Mouse (Mus musculus): Measurements from ENCODE around the gene Slc22a23. TPM values are rescaled to one million over a fixed set of nuclear protein-coding genes. Genes with fewer than 3 reads are reported as not detected.
"Not testable (repeated sequence)": the region's sequence is repeated elsewhere in the genome, so short reads cannot be mapped to it uniquely, and the experiment has no call there.

Gene Slc22a23
- 1 to 10 TPM; 7.9 to 8.6 TPM for total RNA-seq (2021)
- long read RNA-seq, experiment 1, full-length matches to known transcripts, result 1 of 1 reads
- long read RNA-seq, experiment 1, partial matches to known transcripts, result 0 of 1 reads
- long read RNA-seq, experiment 1, other reads (novel, unspliced or antisense), result 0 of 1 reads
- long read RNA-seq, experiment 2, partial matches to known transcripts, result 3 of 7 reads
- long read RNA-seq, experiment 2, other reads (novel, unspliced or antisense), result 4 of 7 reads

DNA sequence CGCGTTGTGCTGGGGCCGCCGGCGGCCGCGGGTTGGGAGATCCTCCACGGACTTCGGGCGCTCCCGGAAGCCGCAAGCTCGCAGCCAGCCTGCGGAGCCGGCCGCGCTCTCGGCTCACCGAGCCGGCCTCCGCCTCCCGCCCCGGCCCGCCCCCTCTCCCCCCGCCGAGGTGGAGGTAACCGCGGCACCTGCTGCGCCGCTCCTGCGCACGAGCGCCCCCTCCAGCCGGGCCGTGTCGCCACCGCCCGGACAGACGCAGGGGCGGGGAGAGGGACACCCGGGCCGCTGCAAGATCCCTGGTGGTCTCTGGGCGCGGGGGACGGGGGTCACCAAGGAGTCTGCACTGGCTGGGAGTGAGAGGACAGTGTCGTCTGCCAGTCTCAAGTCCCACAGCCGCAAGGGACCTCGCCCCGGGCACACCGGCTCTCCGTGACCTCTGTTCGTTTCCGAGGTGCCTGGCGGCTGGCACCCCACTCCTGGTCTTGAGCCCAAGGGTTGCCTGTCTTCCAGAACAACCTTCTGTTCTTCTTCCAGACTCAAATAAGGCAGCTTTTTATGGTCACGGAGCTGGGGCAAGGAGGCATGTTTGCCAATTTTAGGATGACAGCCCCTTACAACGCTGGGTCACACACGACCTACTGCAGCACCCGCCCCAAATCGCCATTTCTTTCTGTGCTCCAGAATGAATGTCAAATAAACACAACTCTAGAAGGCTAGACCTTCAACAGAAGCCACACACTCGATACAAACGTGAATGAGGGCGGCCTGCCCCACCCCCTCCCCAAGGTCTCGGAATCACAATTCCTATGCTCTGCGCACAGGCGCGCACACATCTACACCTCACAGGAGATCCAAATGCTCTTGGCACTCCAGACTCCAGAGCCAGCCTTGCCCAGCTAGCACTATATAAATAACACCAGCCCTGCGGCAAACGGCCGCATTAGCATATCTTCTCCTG, at the start of gene Slc22a23:
Slc22a23 (minus strand) TSS at position 55 of the 958 bp plus-strand sequence.
- peak; percentile 15 to 43 for DNase-seq (ENCODE audit: low spot score in 2 of 2)

DNA sequence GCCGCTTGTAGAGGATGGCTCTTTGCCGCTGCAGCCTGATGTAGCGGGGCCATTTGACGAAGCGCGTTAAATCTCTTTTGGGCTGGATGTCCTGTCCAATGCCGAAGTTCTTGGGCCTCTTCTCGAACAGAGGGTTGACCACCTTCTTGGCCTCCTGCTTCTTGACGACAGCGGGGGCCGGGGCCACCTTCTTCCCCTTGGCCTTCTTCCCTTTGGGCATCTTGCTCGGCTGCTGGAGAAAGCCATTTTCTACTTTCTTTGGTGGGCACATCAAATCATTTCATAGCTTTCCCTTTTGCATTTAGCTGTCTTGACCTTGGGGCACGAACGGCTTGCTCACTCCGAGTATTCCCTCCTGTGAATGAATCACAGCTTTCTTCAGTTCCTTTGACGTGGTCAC, 49.3 kb upstream of the Slc22a23 start:
- DNase-seq (ENCODE audit: low spot score in 2 of 2), result not testable (repeated sequence)

DNA sequence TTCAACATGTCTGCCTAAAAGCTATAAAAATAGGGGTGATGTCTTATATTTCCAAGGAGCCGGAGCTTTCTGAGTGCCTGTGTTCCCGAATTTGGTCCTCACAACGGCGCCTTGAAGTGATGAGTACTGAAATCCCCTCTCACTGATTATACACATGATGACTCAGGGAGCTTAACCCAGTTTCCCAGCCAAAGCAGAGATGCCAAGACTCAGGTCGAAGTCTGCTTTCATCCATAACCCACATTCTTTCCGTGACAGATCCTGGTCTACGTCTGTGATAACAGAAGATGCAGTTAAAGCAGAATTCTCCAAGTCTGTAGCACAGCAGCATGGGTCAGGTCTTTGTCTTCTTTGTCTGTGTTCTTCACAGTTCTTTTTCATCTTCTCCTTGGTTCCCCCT, 47.4 kb upstream of the Slc22a23 start:
- no peak for DNase-seq (ENCODE audit: low spot score in 2 of 2)

DNA sequence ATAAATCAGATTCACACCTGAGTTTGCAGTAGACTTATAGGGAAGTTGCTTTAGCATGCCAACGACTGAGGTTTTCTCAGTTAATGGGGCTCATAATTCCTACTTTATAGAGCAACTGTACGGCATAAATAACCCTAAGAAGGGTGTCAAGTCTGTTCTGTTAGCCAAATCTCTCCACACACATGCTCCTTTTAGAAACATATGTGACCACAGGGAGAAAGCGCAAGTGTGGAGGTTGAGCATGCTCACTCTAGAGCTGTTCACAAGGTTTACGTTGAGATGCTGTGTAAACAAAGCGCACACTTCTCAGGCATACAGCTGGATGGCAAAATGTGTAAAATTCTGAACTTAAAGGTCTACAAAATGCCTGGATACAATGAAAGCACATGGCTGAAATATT, 43.2 kb upstream of the Slc22a23 start:
- no peak for DNase-seq (ENCODE audit: low spot score in 2 of 2)

DNA sequence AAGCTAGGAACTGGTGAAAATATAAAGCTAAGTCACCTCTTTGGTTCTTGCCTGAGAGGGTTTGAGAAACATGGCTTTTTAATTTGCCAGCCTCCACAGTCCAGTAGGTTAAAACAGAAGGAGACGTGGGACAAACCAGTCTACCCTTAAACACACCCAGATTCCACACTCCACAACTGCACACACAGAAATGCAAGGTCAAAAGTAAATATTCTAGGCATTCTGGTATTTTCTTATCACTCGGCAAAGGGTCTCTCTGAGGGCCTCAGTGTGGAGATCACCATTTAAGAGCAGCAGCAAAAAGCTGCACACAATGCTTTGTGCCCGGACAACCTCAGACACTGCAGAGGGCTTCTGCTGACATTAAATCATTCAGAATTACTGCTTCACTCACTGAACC, 38.4 kb upstream of the Slc22a23 start:
- DNase-seq (ENCODE audit: low spot score in 2 of 2), result no peak

DNA sequence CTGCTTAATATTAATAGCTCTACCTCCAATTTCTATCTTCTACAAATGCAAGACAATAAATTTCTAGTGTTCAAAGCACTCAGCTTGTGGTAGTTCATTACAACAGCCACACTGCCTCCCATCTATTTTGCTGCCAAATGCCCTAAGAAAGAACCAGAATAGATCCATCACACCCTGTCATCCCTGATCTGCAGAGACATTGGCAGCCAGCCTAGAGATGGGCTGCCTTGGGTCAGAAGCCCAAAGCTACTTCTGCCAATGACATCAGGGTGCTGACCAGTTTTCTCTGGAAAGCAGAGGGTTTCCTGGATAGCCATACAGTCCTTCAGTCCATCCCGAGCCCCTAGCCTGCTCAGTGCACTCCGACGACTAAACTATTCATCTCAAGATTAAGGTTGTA, 33.9 kb upstream of the Slc22a23 start:
- no peak for DNase-seq (ENCODE audit: low spot score in 2 of 2)

DNA sequence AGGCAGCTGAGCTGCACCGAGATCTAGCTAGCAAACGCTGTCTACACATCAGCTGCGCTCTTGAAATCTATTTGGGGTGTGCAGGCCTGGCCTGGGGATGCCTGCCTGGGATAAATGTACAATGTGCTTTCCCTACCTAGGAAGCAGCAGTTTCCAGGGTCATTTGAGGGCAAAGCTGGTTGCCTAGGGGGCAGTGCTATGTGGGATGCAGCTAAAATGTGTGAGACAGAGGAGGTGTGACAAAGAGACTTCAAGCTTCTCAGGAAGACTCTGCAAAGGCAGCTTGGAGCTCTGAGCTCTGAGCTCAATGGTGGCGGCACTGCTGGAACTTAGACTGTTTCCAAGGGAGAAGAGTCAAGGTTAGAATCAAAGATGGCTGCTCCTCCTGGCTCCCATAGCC, 30.2 kb upstream of the Slc22a23 start:
- DNase-seq (ENCODE audit: low spot score in 2 of 2), result no peak

DNA sequence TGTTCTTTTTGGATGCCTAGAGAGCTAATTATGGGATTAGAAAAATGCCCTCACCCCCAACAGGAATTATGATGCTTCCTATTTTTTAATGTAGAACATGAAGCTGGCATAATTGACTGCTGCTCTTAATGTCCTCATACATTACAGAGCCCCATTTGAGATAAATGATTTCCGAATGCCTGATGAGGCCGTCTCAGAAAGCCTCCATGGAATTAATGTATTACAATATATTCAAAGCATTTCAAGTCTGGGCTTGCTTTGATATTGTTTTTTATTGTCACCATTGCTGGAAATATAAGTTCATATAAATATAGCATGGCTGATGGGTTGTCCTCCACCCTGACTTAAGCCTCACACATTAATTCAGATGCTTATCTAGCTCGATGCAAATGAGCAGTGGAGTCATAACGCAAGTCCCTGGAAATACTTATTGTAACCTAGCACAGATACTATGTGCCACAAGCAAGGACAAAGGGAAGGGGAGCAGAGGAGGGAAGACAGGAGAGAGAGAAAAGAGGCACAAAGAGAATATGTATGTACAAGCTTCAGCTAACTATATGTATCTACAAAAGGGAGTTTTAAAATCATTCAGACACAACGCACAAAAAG, 28.0 kb upstream of the Slc22a23 start:
- no peak for DNase-seq (ENCODE audit: low spot score in 2 of 2)

DNA sequence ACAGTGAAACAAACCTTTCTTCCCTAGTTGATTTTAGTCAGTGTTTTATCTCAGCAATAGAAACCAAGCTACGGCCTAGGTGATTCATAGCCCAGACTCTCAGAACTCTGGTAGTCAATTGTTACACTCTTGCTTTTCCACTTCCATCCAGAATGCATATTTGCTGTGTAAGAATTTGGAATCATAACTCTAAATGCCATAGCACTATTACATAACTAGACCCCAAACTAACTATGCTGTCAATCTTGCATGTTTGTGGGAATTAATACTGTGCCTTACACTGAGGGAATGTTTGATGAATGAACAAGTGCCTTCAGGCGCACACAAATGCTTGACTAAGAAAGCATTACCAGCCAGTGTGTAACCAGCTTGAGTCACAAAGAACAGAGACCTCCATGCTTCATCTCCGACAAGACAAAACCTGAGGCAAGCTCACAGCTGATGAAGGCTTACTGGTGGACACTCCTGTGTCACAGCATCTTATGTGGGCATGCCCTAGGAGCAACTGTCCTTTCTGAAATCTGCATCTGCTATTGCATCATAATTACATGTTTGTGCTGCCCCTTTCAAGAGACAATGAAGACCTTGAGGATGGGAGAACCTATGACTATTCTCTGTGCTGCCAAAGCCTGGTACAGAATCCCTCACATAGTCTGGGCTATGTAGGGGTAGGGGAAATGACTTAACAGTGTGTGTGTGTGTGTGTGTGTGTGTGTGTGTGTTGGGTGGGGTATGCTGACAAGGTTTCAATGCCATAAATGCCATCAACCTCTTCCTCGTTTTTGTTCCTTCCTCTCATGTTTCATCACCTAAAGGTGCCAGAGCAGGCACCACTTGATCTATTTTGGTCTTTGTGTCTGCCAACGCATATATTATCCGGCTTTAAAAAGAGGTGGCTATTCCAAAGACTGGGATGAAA, 27.2 kb upstream of the Slc22a23 start:
- no peak for DNase-seq (ENCODE audit: low spot score in 2 of 2)

DNA sequence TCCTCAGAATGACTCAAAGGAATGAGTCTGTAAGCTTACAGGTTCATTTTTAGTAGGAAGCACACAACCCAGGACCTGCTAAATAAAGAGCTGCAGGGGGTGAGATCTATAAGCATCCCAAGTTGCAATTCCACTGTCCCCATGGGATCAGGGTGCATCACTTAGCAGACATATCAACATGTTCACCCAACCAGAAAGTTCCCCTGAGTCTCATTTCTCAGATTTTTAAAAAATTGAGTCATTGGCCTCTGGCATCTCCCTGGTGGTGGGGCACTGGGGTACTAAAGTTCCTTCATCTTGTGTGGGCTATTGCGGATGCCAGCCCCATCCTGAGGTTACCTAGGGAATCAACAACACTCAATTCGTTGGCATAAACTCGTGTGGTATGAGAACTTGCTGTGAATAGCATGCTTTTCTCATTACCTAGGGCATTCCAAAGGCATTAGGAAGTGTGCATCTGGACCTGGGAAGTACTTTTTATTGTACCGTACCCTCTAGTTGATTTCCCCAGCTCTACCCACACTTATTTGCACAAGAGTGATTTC, 25.4 kb upstream of the Slc22a23 start:
- DNase-seq (ENCODE audit: low spot score in 2 of 2), result no peak

DNA sequence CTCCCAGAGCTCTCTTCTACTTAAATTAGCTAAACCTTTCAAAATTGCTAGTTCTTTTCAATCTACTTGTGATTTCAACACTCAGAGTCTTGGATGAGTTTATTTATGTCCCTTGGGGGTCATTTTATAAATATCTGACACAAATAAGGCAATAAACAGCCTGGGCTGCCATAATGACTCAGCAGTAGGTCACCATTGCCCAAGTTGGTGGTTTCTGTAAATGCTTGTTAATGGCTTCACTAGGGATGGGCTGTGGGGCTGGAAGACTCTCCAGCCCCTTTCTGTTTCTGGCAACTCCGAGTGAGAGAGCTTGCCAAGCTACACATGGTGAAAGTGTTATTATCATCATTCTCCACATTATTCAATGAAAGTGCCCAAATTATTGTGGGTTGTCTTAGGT, 20.2 kb upstream of the Slc22a23 start:
- DNase-seq (ENCODE audit: low spot score in 2 of 2), result no peak

DNA sequence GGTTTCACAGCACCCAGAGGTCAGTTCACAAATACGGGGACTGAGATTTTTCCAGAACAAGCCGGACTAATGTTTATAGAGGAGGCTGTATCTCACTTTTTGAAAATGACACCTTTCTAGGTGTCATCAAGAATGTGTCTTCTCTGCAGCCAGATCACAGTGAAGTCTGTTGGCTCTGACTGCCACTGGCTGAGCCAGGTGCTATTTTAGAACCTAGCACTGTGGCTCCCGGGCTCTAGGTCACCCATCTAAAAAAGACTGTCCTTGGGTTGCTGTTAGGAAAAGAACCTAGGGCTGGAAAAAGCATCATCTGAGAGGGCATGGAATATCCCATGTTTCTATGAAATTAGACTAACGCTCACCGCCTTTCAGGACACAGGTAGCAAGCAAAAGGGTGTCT, 10.7 kb upstream of the Slc22a23 start:
- no peak for DNase-seq (ENCODE audit: low spot score in 2 of 2)

DNA sequence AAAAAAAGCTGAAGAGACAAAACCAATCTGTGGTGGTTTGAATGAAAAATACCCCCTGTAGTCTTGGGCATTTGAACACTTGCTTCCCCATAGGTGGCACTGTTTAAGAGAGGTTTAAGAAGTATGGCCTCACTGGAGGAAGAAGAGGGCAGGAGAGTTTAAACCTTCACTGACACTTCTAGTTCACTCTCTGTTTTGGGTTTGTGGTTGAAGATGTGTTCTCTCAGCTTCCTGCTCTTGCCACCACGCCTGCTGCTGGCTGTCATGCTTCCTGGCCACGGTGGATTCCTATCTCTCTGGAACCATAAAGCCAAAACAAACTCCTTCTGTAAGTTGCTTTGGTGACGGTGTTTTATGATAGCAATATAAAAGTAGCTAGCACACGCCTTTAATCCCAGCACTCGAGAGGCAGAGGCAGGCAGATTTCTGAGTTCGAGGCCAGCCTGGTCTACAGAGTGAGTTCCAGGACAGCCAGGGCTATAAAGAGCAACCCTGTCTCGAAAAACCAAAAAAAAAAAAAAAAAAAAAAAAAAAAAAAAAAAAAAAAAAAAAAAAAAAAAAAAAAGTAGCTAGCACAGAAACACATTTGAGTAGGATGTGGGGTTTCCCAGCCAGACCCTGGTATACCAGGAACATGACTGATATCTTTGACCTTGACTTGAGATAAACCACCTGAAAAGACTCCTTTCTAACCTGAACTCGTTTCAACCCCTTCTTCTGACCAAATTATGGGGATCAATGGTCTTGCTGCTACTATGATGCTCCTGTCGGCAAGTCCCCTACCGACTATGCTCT, 10.0 kb upstream of the Slc22a23 start:
- DNase-seq (ENCODE audit: low spot score in 2 of 2), result no peak

DNA sequence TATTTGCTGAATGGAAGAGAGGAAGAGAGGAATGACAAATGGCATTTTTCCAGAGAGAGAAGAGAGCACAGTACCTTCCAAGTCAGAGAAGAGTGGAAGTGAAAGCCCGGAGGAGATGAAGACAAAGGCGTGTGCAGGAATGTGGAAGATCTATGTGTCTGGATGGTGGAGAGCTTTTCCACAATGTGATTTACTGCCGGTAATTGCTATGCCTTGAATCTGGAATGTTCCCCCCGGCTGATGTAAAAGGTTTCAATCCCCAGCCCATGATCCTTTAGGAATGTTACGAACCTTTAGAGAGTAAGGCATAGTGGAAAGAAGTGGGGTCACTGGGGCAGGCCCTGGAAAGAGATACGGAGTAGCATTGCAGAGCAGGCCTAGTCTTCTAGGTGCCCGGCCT, 8.3 kb upstream of the Slc22a23 start:
- no peak for DNase-seq (ENCODE audit: low spot score in 2 of 2)

DNA sequence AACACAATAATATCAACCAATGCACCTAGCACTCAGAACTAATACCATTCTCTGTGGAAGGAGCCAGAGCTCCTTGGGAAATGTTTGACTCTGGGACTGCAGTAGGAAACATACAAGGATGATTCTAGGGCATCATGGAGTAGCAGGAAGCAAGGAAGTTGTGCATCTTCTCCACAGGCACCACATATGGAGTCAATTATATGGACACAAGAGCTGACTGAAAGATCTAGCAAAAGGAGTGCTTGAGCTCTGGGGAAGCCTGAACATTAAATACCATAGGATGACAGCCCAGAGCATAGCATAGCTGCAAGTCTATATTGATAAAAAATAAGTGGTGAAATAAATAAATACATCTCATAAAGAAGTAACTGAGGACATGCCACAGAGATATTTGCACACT, 6.5 kb upstream of the Slc22a23 start:
- DNase-seq (ENCODE audit: low spot score in 2 of 2), result no peak

DNA sequence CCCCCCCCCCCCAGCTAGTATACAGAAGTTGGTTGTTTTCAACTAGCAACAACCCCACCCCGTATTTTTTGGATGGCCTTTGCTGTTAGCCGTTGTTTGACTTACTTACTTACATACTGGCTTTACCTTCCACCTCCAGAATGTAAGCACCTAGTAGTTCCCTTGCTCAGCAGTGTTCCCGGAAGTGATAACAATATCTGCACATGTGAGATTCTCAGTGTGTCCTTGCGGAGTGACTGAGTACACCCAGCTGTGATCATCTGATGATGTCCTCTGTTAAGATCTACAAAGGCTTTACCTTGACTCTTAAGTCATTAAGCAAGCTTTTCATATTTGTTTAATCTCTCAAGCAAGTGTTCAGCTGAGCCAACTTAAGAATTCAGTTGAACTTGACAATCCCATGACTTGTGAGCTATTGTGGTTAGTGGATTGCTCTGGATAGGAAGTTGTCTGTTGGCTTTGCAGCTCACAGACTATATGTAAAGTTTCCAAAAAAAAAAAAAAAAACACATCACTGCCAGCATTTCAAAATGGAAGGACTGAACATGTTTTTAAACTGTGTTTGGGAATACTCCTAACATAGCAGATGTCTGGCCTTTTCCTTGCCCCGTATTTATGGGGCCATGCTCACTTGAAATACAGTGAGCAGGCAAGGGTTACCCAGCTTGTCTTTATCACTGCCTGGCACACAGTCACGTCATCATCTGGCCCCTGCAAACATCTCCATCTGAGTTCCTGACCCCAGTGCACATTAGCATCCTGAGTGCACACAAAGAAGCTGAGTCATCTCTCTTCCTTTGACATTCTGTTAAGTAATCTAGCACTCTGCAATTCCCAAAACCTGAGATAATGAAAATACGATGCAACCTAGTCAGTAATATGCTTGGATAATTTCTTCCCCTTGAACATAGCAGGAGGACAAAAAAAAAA, 3.2 kb upstream of the Slc22a23 start:
- DNase-seq (ENCODE audit: low spot score in 2 of 2), result no peak

DNA sequence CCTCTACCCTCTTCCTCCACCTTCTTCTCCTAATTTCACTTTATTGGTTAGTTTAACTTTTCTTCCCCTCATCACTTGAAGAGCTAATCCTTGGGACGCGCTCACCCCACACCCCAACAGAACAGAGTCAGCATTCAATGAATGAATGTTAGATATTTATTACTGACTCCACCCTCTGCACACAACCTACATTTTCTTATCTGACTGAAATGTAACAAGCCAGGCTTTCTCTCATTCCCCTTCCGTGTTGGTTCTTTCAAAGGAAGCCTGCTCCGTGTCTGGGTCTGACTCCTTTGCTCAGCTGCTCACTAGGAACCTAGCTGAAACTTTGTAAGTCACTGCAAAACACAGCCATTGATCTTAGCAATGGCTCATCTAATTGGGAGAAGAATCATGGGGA, 1.8 kb upstream of the Slc22a23 start:
- no peak for DNase-seq (ENCODE audit: low spot score in 2 of 2)

DNA sequence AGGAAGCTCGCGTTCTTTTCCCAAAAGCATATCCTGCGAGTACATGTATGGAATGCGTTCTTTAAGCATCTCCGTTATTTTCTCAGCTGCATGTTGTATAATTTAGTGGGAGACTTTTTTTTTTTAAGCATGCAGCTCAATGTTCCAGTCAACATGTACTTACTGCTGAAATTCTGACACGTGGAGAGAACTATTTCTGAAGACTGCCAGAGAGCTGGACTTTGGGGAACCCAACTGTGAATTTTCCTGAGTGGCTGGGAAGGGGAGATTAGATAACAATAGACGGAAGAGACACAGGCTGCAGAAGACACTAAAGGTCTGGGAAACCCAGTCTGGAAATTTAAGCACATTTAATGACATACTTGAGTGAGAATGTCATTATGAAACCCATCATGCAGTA, 1.3 kb upstream of the Slc22a23 start:
- DNase-seq (ENCODE audit: low spot score in 2 of 2), result no peak

Measured in adrenal gland, postnatal 4 days (tissue).